Mouse (Mus musculus) ES-E14 (cell line): Measurements from ENCODE around the gene Calcoco2. TPM values are rescaled to one million over a fixed set of nuclear protein-coding genes. Genes with fewer than 3 reads are reported as not detected.
"Not testable (repeated sequence)": the region's sequence is repeated elsewhere in the genome, so short reads cannot be mapped to it uniquely, and the experiment has no call there.

Experiments used
- DNase-seq: peaks from one replicate; pipeline ENCODE4 v3.0.0-alpha.2; 2013; ENCODE audit warnings: low read depth, low spot score
- H3K27ac ChIP-seq: 2 replicates; pipeline ENCODE4 v1.5.1; 2012; ENCODE audit warnings: low read depth, mild to moderate bottlenecking, low read length, moderate library complexity, mixed read lengths; ENCODE audit not compliant: poor library complexity, insufficient read depth, severe bottlenecking
- H3K36me3 ChIP-seq: 2 replicates; pipeline ENCODE4 v1.6.1; 2012; ENCODE audit warnings: mild to moderate bottlenecking, low read length, moderate library complexity, mixed read lengths; ENCODE audit not compliant: control insufficient read depth, poor library complexity, insufficient read depth, severe bottlenecking
- H3K4me1 ChIP-seq, 2 experiments: fragments of 150-350 bp in 1 of 2; sonication (generic) in 1 of 2; 2 replicates each; pipeline ENCODE4 v1.6.1; 2012; ENCODE audit warnings: low read length in 2 of 2, mild to moderate bottlenecking in 1 of 2, mixed read lengths in 1 of 2; ENCODE audit not compliant: control insufficient read depth in 2 of 2, insufficient read depth in 2 of 2, poor library complexity in 1 of 2
- H3K4me3 ChIP-seq, 2 experiments: fragments of 150-350 bp in 1 of 2; sonication (generic) in 1 of 2; 2 replicates each; pipeline ENCODE4 v1.5.1; 2012; ENCODE audit warnings: low read length in 2 of 2, low read depth in 1 of 2, mild to moderate bottlenecking in 1 of 2, mixed read lengths in 1 of 2; ENCODE audit not compliant: insufficient read depth in 1 of 2, poor library complexity in 1 of 2, severe bottlenecking in 1 of 2
- H3K9ac ChIP-seq: 2 replicates; pipeline ENCODE4 v1.6.1; 2012; ENCODE audit warnings: low read depth, mild to moderate bottlenecking, low read length, mixed read lengths; ENCODE audit not compliant: poor library complexity, insufficient read depth, severe bottlenecking
- H3K9me3 ChIP-seq: fragments of 150-350 bp; sonication (generic); 2 replicates; pipeline ENCODE4 v1.6.1; 2012; ENCODE audit warnings: low read depth, mild to moderate bottlenecking, low read length; ENCODE audit not compliant: control insufficient read depth, insufficient read depth
- CHD2 ChIP-seq: IDR thresholded peaks from 2 replicates; pipeline ENCODE4 v1.6.1; 2014; ENCODE audit warnings: mild to moderate bottlenecking, low read depth, low read length, inconsistent platforms
- HCFC1 ChIP-seq: IDR thresholded peaks from 2 replicates; pipeline ENCODE4 v1.6.1; 2012; ENCODE audit warnings: low read length, inconsistent platforms, borderline replicate concordance; ENCODE audit not compliant: insufficient read depth
- MAFK ChIP-seq: IDR thresholded peaks from 2 replicates; pipeline ENCODE4 v1.6.1; 2014; ENCODE audit warnings: mild to moderate bottlenecking, low read depth, low read length, inconsistent platforms; ENCODE audit not compliant: insufficient read depth
- ZC3H11A ChIP-seq: IDR thresholded peaks from 2 replicates; pipeline ENCODE4 v1.6.1; 2012; ENCODE audit warnings: low read depth, mild to moderate bottlenecking, inconsistent platforms, low read length, borderline replicate concordance
- ZNF384 ChIP-seq: IDR thresholded peaks from 2 replicates; pipeline ENCODE4 v1.6.1; 2012; ENCODE audit warnings: low read depth, low read length, inconsistent platforms
- in situ Hi-C, 2 experiments: fragments of 600-800 bp; cut with MboI; formaldehyde crosslinking; loops; one replicate each; pipeline ENCODE4 v1.15.1; 2025; ENCODE audit warnings: low sequenced_read_pairs in 2 of 2, inconsistent platforms in 1 of 2; ENCODE audit not compliant: unreplicated experiment in 2 of 2
- total RNA-seq: library from RNA; depleted of rRNA; stranded (reverse); fragments of 300-350 nt; gene quantifications from 2 replicates; pipeline ENCODE4 v1.2.3, GENCODE M21; 2012

The Calcoco2 gene
- total RNA-seq, 1 experiment, result 160 TPM

- H3K4me3 ChIP-seq, result no peak overlapping the region
- peaks cover 6 to 7% of the 10 kb centered on the region in 2 experiments for H3K4me1 ChIP-seq
- TF ChIP-seq ZC3H11A (no peak), CHD2 (no peak), HCFC1 (no peak), MAFK (no peak), ZNF384 (no peak)
- no peak overlapping the region for H3K9ac ChIP-seq
- no peaks in the 10 kb centered on the region for H3K36me3 ChIP-seq
- peak overlapping the region; percentile 84; the same call in 1 of the 2 replicates for H3K27ac ChIP-seq
- in situ Hi-C loops, result no loop called here
- no peaks in the 10 kb centered on the region for H3K9me3 ChIP-seq
- no peak for DNase-seq
Measured at GRCm38 (mm10) chr11:96115416-96115815, 3.7 kb upstream of the Calcoco2 start.

GRCm38 (mm10) chr11:96114077-96114476 lies 2.3 kb upstream of the Calcoco2 start:
- peaks cover 6 to 7% of the 10 kb centered on the region in 2 experiments for H3K4me1 ChIP-seq
- peak overlapping the region; percentile 81; the same call in 1 of the 2 replicates for H3K27ac ChIP-seq
- H3K9ac ChIP-seq, result no peak overlapping the region
- no peak for TF ChIP-seq ZC3H11A
- no peak; the same call in 1 of the 2 replicates for TF ChIP-seq CHD2
- no peak for TF ChIP-seq HCFC1
- in situ Hi-C loops, result no loop called here
- no peaks in the 10 kb centered on the region for H3K9me3 ChIP-seq
- DNase-seq, result no peak
- no peak overlapping the region for H3K4me3 ChIP-seq
- no peaks in the 10 kb centered on the region for H3K36me3 ChIP-seq

DNA sequence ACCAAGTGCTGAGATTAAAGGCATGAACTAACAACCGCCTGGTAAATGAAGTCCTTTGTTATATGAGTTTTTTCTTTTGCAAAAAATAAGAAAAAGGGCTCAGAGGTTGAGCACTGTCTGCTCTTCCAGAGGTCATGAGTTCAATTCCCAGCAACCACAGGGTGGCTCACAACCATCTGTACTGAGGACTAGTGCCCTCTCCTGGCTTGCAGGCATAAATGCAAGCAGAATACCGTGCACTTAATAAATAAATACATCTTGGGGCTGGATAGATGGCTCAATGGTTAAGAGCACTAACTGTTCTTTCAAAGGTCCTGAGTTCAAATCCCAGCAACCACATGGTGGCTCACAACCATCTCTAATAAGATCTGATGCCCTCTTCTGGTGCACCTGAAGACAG lies 814 bp downstream of the Calcoco2 start:
- H3K4me1 ChIP-seq, H3K36me3 ChIP-seq, in situ Hi-C loops: not testable (repeated sequence)

GRCm38 (mm10) chr11:96108376-96108775 lies 3.4 kb downstream of the Calcoco2 start:
- in situ Hi-C loops, result no loop called here

More for the DNA sequence above, 814 bp downstream of the Calcoco2 start:
- not testable (repeated sequence) for H3K4me3 ChIP-seq, H3K9me3 ChIP-seq, H3K27ac ChIP-seq, H3K9ac ChIP-seq, DNase-seq
- peak; percentile 4; the same call in 1 of the 2 replicates for TF ChIP-seq ZC3H11A

DNA sequence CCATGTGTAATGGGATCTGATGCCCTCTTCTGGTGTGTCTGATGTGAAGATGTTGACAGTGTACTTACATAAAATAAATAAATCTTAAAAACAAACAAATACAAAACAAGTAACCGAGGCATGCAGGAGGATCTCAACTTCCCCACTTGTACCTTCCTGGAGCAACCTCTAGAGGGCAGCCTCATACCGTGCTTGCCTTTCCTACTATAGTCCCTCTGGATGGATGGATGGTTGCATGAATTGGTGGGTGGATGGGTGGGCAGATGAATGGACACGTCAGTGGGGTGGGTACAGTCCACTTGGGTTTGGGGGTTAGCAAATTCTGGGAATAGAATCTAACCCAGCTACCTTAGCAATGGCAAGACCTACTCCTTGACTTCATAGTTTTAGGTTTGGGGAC lies 18.4 kb downstream of the Calcoco2 start:
- Histone ChIP-seq H3K9ac (no peak overlapping the region), H3K4me3 (no peak overlapping the region), H3K4me1 (peaks cover 0 to 3% of the 10 kb centered on the region in 2 experiments; a peak in 1 of 4 replicates), H3K36me3 (no peaks in the 10 kb centered on the region), H3K9me3 (no peaks in the 10 kb centered on the region), H3K27ac (no peak overlapping the region)
- TF ChIP-seq ZC3H11A (peak; percentile 93), MAFK (no peak)
- in situ Hi-C loops, result loop anchor here (5.0 to 10.0 kb wide), 2 partner anchors 139 to 141 kb away; no protein-coding TSS in a partner anchor
- no peak for DNase-seq

More at GRCm38 (mm10) chr11:96108376-96108775, 3.4 kb downstream of the Calcoco2 start:
- no peak for TF ChIP-seq CHD2
- TF ChIP-seq ZC3H11A, result no peak
- no peak for TF ChIP-seq MAFK
- no peak for TF ChIP-seq ZNF384
- no peak for TF ChIP-seq HCFC1
- Histone ChIP-seq H3K9ac (no peak overlapping the region), H3K4me1 (peaks cover 0 to 3% of the 10 kb centered on the region in 2 experiments; a peak in 2 of 4 replicates), H3K9me3 (no peaks in the 10 kb centered on the region), H3K4me3 (no peak overlapping the region), H3K36me3 (no peaks in the 10 kb centered on the region; the same call in 1 of the 2 replicates), H3K27ac (no peak overlapping the region)
- DNase-seq, result no peak
